Mouse (Mus musculus) G1E (cell line): ENCODE measurements around the gene Papola. TPM values are rescaled to one million over a fixed set of nuclear protein-coding genes. Genes with fewer than 3 reads are reported as not detected.
A peak's percentile ranks its signal among the peaks of the same experiment; 100 is the strongest.

ENCODE experiments used
- ATAC-seq: 2 replicates; pipeline ENCODE4 v1.8.0; 2016; ENCODE audit warnings: mild to moderate bottlenecking; ENCODE audit not compliant: insufficient number of reproducible peaks, poor library complexity, low FRiP score, severe bottlenecking; ENCODE audit errors: extremely low read depth
- DNase-seq: peaks from one replicate; pipeline ENCODE4 v3.0.0; 2012; ENCODE audit warnings: low spot score
- H3K27me3 ChIP-seq: 2 replicates; pipeline ENCODE4 v1.6.1; 2012; ENCODE audit warnings: mild to moderate bottlenecking, low read length, inconsistent platforms; ENCODE audit not compliant: insufficient read depth
- H3K36me3 ChIP-seq: replicated peaks from 2 replicates; pipeline ENCODE3; 2012; ENCODE audit warnings: mild to moderate bottlenecking, inconsistent platforms
- H3K4me1 ChIP-seq: 2 replicates; pipeline ENCODE4 v1.6.1; 2012; ENCODE audit warnings: low read depth, low read length, inconsistent platforms, mixed read lengths; ENCODE audit not compliant: insufficient read depth
- H3K4me3 ChIP-seq: 2 replicates; pipeline ENCODE4 v1.5.1; 2012; ENCODE audit warnings: low read depth, mild to moderate bottlenecking, inconsistent platforms, low read length, moderate library complexity, mixed read lengths
- H3K9me3 ChIP-seq: replicated peaks from 2 replicates; pipeline ENCODE4 v1.6.1; 2012; ENCODE audit warnings: inconsistent platforms
- CTCF ChIP-seq: IDR thresholded peaks from 2 replicates; pipeline ENCODE4 v1.5.1; 2012; ENCODE audit warnings: low read depth, low read length, inconsistent platforms, mixed read lengths
- GATA1 ChIP-seq: IDR thresholded peaks from 2 replicates; pipeline ENCODE4 v1.6.1; 2012; ENCODE audit warnings: borderline replicate concordance, low read length, inconsistent platforms, mixed read lengths
- GATA2 ChIP-seq: IDR thresholded peaks from 2 replicates; pipeline ENCODE4 v1.6.1; 2012; ENCODE audit warnings: low read depth, low read length, inconsistent platforms, borderline replicate concordance
- POLR2AphosphoS5 ChIP-seq: IDR thresholded peaks from 2 replicates; pipeline ENCODE4 v1.6.1; 2012; ENCODE audit warnings: low read depth, low read length, inconsistent platforms; ENCODE audit not compliant: insufficient replicate concordance
- TAL1 ChIP-seq: conservative IDR thresholded peaks from 2 replicates; pipeline ENCODE4 v1.6.1; 2012; ENCODE audit warnings: low read depth, low read length, inconsistent platforms, mixed read lengths
- polyA plus RNA-seq: library from polyadenylated mRNA; stranded (reverse); fragments of >175 nt; gene quantifications from 2 replicates; pipeline ENCODE4 v1.2.3, GENCODE M21; 2012
- total RNA-seq, 2 experiments: library from RNA; stranded (forward) in 1 of 2; stranded (reverse) in 1 of 2; fragments of 200-1000 nt in 1 of 2; fragments of >200 nt in 1 of 2; fragmentation: Nextera tagmentation in 1 of 2; gene quantifications; 2 replicates each; pipeline ENCODE4 v1.2.3; 2014 to 2017

Gene Papola
- total and polyA plus RNA-seq, 3 experiments: 258 to 661 (median 625) TPM

GRCm38 (mm10) chr12:105753813-105754212, 30.7 kb upstream of the Papola start:
- peaks cover 28% of the 10 kb centered on the region for H3K4me1 ChIP-seq
- no peaks in the 10 kb centered on the region for H3K36me3 ChIP-seq
- H3K4me3 ChIP-seq: no peak overlapping the region
- no peak for TF ChIP-seq GATA1
- TF ChIP-seq GATA2: no peak
- no peak for TF ChIP-seq CTCF
- no peak for TF ChIP-seq POLR2AphosphoS5
- TF ChIP-seq TAL1: no peak
- H3K9me3 ChIP-seq: peaks cover 9% of the 10 kb centered on the region
- H3K27me3 ChIP-seq: no peaks in the 10 kb centered on the region
- DNase-seq (no peak), ATAC-seq (no peak)

GRCm38 (mm10) chr12:105757816-105758497, 26.5 kb upstream of the Papola start:
- peak; percentile 72 for DNase-seq
- H3K9me3 ChIP-seq: peaks cover 14% of the 10 kb centered on the region
- TF ChIP-seq TAL1 (no peak), GATA2 (no peak), GATA1 (no peak), POLR2AphosphoS5 (no peak), CTCF (no peak)
- peaks cover 65% of the 10 kb centered on the region for H3K4me1 ChIP-seq
- H3K27me3 ChIP-seq: no peaks in the 10 kb centered on the region
- no peaks in the 10 kb centered on the region for H3K36me3 ChIP-seq
- peak overlapping the region; percentile 47; the same call in 1 of the 2 replicates for H3K4me3 ChIP-seq
- ATAC-seq: peak; percentile 59

GRCm38 (mm10) chr12:105758911-105759310, 25.6 kb upstream of the Papola start:
- peaks cover 14% of the 10 kb centered on the region for H3K9me3 ChIP-seq
- DNase-seq: no peak
- no peak overlapping the region; the same call in 1 of the 2 replicates for H3K4me3 ChIP-seq
- no peak for ATAC-seq
- H3K4me1 ChIP-seq: peaks cover 73% of the 10 kb centered on the region
- no peaks in the 10 kb centered on the region for H3K36me3 ChIP-seq
- H3K27me3 ChIP-seq: no peaks in the 10 kb centered on the region
- no peak for TF ChIP-seq GATA2
- TF ChIP-seq CTCF: no peak
- no peak for TF ChIP-seq TAL1
- TF ChIP-seq GATA1: no peak
- TF ChIP-seq POLR2AphosphoS5: no peak

- peak; percentile 84 for DNase-seq
- peak; percentile 88 for ATAC-seq
- TF ChIP-seq GATA2 (0 out of 2 replicates have a peak, but pooled peaks have one; percentile 43), GATA1 (no peak), TAL1 (peak; percentile 98), POLR2AphosphoS5 (no peak), CTCF (no peak)
- Histone ChIP-seq H3K4me3 (peak overlapping the region; percentile 7; the same call in 1 of the 2 replicates), H3K4me1 (peaks cover 73% of the 10 kb centered on the region), H3K27me3 (no peaks in the 10 kb centered on the region), H3K9me3 (peaks cover 13% of the 10 kb centered on the region), H3K36me3 (no peaks in the 10 kb centered on the region)
These were observed 24.5 kb upstream of the Papola start for GRCm38 (mm10) chr12:105759849-105760478.

GRCm38 (mm10) chr12:105761171-105761570, 23.3 kb upstream of the Papola start:
- DNase-seq (no peak), ATAC-seq (no peak)
- peaks cover 11% of the 10 kb centered on the region for H3K9me3 ChIP-seq
- TF ChIP-seq POLR2AphosphoS5: no peak
- TF ChIP-seq GATA2: no peak
- TF ChIP-seq GATA1: no peak
- no peak for TF ChIP-seq CTCF
- TF ChIP-seq TAL1: no peak
- no peaks in the 10 kb centered on the region for H3K36me3 ChIP-seq
- peak overlapping the region; percentile 46; the same call in 1 of the 2 replicates for H3K4me3 ChIP-seq
- no peaks in the 10 kb centered on the region for H3K27me3 ChIP-seq
- peaks cover 69% of the 10 kb centered on the region for H3K4me1 ChIP-seq

- DNase-seq: no peak
- ATAC-seq: no peak
- Histone ChIP-seq H3K4me3 (no peak overlapping the region), H3K9me3 (peaks cover 7% of the 10 kb centered on the region; the same call in 1 of the 2 replicates), H3K36me3 (no peaks in the 10 kb centered on the region), H3K4me1 (peaks cover 66% of the 10 kb centered on the region), H3K27me3 (peaks cover 5% of the 10 kb centered on the region; the same call in 1 of the 2 replicates)
- no peak for TF ChIP-seq CTCF
- TF ChIP-seq GATA1: no peak
- no peak for TF ChIP-seq TAL1
- TF ChIP-seq POLR2AphosphoS5: no peak
- TF ChIP-seq GATA2: no peak
These were observed 22.9 kb upstream of the Papola start for GRCm38 (mm10) chr12:105761629-105762028.
